Mouse (Mus musculus) CD4-positive helper T cell, adult 2 months (primary cell): ENCODE measurements around the gene Epb41l4b.

Experiments used
- DNase-seq: peaks from one replicate; pipeline ENCODE4 v3.0.0-alpha.2; 2012; ENCODE audit warnings: low read depth, missing footprints, low spot score

Gene Epb41l4b

GRCm38 (mm10) chr4:57153068-57153835 is 10.0 kb upstream of the Epb41l4b start:
- no peak for DNase-seq

GRCm38 (mm10) chr4:57148182-57148581 is 4.9 kb upstream of the Epb41l4b start:
- no peak for DNase-seq

- DNase-seq, result no peak
Observed at GRCm38 (mm10) chr4:57142374-57143025, 737 bp downstream of the Epb41l4b start.

- no peak for DNase-seq
Observed at GRCm38 (mm10) chr4:57141908-57142361, 1.3 kb downstream of the Epb41l4b start.

GRCm38 (mm10) chr4:57140992-57141717 is 2.1 kb downstream of the Epb41l4b start:
- no peak for DNase-seq

GRCm38 (mm10) chr4:57140200-57140799 is 2.9 kb downstream of the Epb41l4b start:
- DNase-seq, result no peak

- no peak for DNase-seq
Observed at GRCm38 (mm10) chr4:57139433-57139832, 3.8 kb downstream of the Epb41l4b start.

- no peak for DNase-seq
Observed at GRCm38 (mm10) chr4:57138093-57138440, 5.2 kb downstream of the Epb41l4b start.

- no peak for DNase-seq
Observed at GRCm38 (mm10) chr4:57137371-57138092, 5.7 kb downstream of the Epb41l4b start.

- no peak for DNase-seq
Observed at GRCm38 (mm10) chr4:57135431-57135830, 7.8 kb downstream of the Epb41l4b start.

- DNase-seq, result no peak
Observed at GRCm38 (mm10) chr4:57134554-57134953, 8.7 kb downstream of the Epb41l4b start.

- no peak for DNase-seq
Observed at GRCm38 (mm10) chr4:57131839-57132238, 11.4 kb downstream of the Epb41l4b start.

- no peak for DNase-seq
Observed at GRCm38 (mm10) chr4:57129718-57130515, 13.3 kb downstream of the Epb41l4b start.

GRCm38 (mm10) chr4:57123003-57123402 is 20.2 kb downstream of the Epb41l4b start:
- no peak for DNase-seq

- no peak for DNase-seq
Observed at GRCm38 (mm10) chr4:57122166-57122565, 21.1 kb downstream of the Epb41l4b start.

GRCm38 (mm10) chr4:57120563-57120962 is 22.7 kb downstream of the Epb41l4b start:
- no peak for DNase-seq

- no peak for DNase-seq
Observed at GRCm38 (mm10) chr4:57119976-57120375, 23.3 kb downstream of the Epb41l4b start.

GRCm38 (mm10) chr4:57118883-57119282 is 24.4 kb downstream of the Epb41l4b start:
- no peak for DNase-seq

GRCm38 (mm10) chr4:57116278-57116677 is 27.0 kb downstream of the Epb41l4b start:
- DNase-seq, result no peak
